Mouse (Mus musculus): ENCODE results near the gene Gm17490. TPM values are rescaled to one million over a fixed set of nuclear protein-coding genes. Genes with fewer than 3 reads are reported as not detected.

The Gm17490 gene
- not detected for total RNA-seq (2021)
- long read RNA-seq, experiment 1 = 0 reads
- long read RNA-seq, experiment 2 = 0 reads

DNA sequence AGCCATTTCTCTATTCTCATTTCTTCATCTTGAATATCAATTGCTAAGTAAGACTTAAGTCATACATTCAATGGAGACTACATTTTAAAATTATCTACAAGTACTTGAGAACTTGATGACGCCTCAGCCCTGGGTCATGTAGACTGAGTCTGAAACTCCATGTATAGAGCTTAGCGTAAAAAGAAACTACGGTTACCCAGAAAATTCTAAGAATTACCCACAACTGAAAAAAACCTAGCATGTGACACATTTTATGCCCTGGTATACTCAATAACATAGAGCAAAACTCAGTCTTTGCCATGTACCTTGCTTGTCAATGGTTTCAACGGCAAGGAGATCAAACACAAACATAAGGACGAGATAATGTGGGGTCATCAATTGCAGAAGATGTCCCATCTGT, at the start of gene Gm17490:
TSS of gene Gm17490 (minus strand) at position 375 of the 400 bp plus-strand sequence.
- no peak for DNase-seq (ENCODE audit: low spot score in 2 of 2)

- no peak for DNase-seq (ENCODE audit: low spot score in 2 of 2)
These were observed 46.1 kb upstream of the Gm17490 start for GRCm38 (mm10) chr2:11672144-11672543.

DNA sequence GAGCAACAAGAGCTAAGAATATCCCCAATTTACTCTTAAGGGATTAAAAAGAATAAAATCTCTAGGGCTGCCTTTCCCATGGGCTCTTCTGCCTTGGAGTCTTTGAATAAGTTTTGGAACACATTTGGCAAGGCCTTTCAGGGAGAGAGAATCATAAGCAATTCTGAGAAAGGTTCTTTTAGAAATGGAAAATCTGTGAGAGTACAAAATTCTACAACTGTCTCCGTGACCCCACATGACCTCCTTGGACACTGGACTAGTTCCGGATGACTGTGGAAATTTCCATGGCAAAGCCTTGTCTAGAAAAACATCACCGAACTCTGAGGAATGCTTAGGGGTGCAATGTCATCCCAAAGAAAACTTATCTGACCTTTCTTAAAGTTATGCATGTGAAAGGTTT, 39.3 kb upstream of the Gm17490 start:
- no peak for DNase-seq (ENCODE audit: low spot score in 2 of 2)

DNA sequence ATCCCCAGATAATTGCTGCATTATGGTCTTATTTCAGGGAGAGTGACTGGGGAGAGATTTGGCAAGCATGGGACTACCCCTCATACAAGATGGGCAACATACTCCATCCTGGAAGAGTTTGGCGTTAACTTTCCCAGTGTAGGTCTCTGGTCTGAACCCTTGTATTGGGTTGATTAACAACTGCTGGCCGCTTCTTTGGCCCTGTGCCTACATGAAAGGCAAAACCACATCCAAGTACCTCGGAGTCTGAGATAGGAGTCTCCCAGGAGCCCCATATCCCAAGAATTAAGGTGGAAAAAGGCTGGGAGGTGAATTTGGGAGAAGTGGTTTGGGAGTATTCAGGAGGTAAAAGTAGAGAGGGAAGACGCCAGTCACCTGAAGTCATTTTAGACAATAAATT, 38.7 kb upstream of the Gm17490 start:
- no peak for DNase-seq (ENCODE audit: low spot score in 2 of 2)

GRCm38 (mm10) chr2:11664367-11664766, 38.3 kb upstream of the Gm17490 start:
- DNase-seq (ENCODE audit: low spot score in 2 of 2) = peak in 1 of 2 experiments; percentile 27

GRCm38 (mm10) chr2:11663961-11664360, 37.9 kb upstream of the Gm17490 start:
- peak; percentile 53 to 80 for DNase-seq (ENCODE audit: low spot score in 2 of 2)

DNA sequence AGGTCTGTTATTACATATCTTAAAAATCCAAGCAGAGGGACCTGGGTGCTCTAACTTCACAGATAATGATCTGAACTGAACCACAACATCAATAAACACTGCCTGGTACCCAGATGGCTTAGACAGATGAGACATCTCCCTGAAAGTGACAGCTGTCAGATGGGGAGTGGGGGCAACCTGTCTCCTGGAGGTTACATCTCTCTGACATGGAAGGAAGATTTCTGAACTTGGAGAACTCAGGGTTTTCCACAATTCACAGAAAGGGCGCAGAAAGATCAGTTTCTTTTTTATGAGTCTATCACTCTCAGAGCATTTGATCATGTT, 36.8 kb upstream of the Gm17490 start:
- DNase-seq (ENCODE audit: low spot score in 2 of 2) = no peak

DNA sequence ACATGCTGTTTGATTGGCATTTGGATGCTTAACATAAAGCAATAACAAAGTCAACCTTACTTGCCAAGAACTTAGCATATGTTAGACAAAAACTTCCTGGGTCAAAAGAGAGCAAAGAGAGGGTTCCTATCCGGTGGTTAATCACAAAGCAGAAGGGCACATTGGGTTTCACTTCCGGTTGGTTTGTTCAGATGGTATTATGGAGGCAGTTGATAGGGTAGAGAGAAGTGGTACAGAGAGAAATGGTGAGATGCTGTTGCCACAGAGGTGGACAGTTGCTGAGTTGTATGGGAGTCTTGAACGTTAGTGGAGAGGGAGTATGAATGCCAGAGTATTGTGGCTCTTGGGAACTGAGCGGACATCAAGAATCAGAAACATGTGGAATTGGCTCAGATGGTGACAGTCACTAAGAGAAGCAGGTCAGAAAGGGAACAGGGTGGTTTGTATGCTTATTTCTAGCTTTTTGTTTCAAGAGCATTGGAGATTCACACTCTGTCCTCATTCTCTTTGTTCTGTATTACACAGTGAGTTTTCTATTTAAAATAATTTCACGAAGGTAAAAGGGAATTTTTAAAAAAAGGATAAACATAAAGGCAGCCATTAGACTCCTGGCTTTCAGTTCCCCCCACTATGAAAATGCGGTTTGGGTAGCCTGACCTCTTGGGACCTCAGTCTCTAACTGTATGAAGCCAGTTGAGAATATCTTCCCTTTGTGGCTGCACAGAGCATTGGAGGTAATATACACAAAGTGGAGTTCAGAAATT, 36.3 kb upstream of the Gm17490 start:
- no peak for DNase-seq (ENCODE audit: low spot score in 2 of 2)

GRCm38 (mm10) chr2:11659263-11659662, 33.2 kb upstream of the Gm17490 start:
- no peak for DNase-seq (ENCODE audit: low spot score in 2 of 2)

DNA sequence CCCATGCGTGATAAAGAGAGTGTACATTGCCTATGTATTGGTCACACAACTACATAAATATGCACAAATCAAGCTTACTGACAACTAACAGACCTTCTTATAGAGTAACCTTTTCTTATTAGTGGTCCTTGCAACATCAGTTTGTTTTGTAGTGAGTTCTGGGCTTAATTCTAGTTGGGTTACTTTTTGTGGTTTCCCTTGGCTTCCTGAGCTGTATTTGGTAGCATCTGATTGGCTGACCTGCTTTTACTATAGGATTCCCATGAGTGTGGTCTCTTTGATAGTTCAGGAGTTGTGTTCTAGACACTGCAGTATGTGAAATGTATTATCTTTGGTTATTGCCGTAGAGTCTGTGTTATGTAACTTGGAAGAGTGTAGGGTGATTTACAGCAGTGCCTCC, 31.5 kb upstream of the Gm17490 start:
- no peak for DNase-seq (ENCODE audit: low spot score in 2 of 2)

DNA sequence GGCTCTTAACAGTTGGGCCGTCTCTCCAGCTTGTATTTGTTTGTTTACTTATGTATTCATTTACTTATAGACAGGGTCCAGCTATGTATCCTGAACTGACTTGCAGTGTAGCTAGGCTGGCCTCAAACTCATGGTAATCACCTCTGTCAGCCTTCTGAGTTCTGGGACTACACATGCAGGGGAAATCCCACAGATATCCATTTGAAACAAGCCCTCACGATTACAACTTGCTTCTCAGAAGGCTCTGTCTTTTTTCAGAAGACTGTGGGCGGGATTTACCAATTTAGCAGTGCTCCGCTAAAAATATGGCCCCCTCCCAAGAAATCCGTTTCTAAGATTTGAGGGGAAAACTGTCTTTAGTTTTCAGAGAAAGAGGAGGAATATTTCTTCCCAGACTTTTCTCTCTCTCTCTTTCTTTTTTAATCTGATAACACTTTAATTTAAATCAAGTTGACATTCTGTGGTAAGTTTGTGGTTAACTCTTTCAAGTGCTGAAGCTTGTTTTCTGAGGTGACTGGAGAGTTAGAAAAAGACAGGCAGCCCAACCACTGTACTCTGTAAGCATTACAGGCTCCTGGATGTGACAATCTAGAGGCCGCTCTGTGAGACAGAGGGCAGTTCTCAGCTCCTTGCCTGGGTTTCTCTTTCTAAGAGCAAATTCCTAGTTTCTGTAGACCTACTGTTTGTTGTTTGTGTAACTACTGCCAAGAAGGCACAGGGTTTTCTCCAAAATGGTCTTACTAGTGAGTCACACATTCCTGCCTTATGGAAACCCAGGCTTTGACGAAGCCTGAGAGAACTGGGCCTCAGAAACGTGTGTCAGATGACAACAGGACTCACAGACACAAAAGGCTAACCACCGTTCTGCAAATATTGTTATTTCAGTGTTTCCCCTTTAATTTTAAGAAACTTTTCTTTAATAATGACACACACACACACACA, 29.2 kb upstream of the Gm17490 start:
- DNase-seq (ENCODE audit: low spot score in 2 of 2) = no peak

DNA sequence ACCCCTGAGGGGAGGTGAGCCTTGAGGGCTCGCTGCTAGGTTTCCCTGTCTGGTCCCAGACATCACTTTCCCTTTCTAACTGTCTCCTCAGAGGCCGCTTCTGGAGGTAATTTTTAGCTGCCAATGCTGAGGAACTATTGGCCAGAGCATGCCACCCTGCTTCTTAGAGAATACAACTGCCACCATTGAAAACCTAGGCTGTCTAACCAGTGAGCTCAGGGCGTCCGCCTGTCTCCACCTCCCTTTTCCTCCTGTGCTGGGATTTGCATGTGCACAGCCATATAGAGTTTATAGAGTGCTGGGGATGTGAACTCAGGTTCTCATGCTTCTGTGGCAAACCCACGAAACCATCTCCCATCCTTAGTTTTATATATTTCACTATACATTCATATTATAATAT, 27.7 kb upstream of the Gm17490 start:
- DNase-seq (ENCODE audit: low spot score in 2 of 2) = no peak

GRCm38 (mm10) chr2:11653330-11653729, 27.3 kb upstream of the Gm17490 start:
- DNase-seq (ENCODE audit: low spot score in 2 of 2) = no peak

GRCm38 (mm10) chr2:11652780-11653179, 26.7 kb upstream of the Gm17490 start:
- no peak for DNase-seq (ENCODE audit: low spot score in 2 of 2)

DNA sequence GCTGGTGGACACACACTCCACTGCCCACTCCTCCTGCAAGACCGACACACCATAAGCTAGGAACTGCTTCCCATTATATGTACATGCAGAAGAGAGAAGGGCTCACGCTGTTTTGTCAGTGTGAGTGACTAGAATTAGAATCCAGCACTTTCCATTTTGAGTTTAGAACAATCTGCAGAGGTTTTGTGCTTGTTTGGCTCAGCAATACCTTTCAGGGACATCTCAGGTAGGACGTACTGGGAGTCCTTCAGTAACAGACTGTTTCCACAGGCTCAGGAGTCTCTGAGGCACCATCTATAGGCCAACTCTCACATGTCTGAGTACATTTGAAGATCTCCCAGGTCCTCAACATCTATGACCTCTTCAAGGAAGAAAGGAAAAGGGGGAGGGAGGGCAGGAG, 26.1 kb upstream of the Gm17490 start:
- no peak for DNase-seq (ENCODE audit: low spot score in 2 of 2)

- no peak for DNase-seq (ENCODE audit: low spot score in 2 of 2)
These were observed 25.4 kb upstream of the Gm17490 start for GRCm38 (mm10) chr2:11651476-11651875.

- DNase-seq (ENCODE audit: low spot score in 2 of 2) = no peak
These were observed 19.2 kb upstream of the Gm17490 start for GRCm38 (mm10) chr2:11645297-11645696.

DNA sequence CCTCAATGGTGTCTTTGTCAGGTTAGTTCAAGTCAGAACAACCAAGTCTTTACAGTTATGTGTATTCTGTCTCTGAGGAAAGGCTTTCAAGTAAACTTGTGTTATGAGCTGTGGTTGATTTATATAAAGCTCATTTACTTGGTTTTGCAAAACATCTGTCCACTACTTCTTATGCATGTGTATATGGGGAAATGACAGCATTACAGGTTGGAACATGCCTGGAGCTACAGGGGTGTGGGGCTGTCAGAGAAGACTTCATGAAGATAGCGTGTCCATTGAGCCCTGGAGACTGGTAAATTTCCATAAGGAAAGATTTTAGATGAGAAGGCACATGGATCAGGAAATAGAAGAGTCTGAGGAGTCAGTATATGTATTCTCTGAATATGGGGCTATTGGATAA, 18.0 kb upstream of the Gm17490 start:
- DNase-seq (ENCODE audit: low spot score in 2 of 2) = no peak

GRCm38 (mm10) chr2:11642451-11642941, 16.4 kb upstream of the Gm17490 start, which contains the start of gene Il2ra:
Gene Il2ra (plus strand): TSS chr2:11642807.
- no peak for DNase-seq (ENCODE audit: low spot score in 2 of 2)

- no peak for DNase-seq (ENCODE audit: low spot score in 2 of 2)
These were observed 11.1 kb upstream of the Gm17490 start for GRCm38 (mm10) chr2:11637115-11637514.

- no peak for DNase-seq (ENCODE audit: low spot score in 2 of 2)
These were observed 10.0 kb upstream of the Gm17490 start for GRCm38 (mm10) chr2:11636138-11636480.

DNA sequence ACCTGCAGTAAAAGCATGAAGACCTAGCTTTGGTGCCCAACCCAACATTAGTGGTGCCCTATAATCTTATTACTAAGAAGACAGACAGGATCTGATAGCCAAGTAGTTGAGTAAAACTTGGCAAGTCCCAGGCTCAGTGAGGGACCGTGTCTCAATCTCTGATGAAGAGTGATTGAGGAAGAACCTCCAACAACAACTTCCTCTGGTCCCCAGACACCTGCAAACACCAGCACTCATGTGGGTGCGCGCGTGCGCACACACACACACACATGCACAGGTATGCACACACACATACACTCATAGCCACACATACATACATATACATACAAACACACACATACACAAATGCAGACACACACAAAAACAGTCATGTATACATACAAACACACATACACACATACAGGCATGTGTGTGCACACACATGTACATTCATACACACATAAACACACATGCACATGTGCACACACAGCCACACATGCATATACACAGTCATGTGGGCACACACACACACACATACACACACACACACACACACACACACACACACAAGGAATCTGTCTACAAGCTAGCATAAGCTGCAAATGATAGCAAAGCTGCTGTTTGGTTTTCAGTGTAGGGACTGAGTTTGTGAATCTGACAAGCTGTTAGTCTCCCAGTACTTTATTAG, 9.5 kb upstream of the Gm17490 start:
- DNase-seq (ENCODE audit: low spot score in 2 of 2) = no peak

Data from gastrocnemius, postnatal 4 days (tissue).